Mouse (Mus musculus) spleen, postnatal 14 days (tissue): Measurements from ENCODE around the gene Olfr324.

Experiments used
- DNase-seq, 2 experiments: peaks; one replicate each; pipeline ENCODE4 v3.0.0; 2021 to 2022; ENCODE audit warnings: low spot score in 2 of 2

The Olfr324 gene

GRCm38 (mm10) chr11:58634878-58635277, 40.0 kb downstream of the Olfr324 start:
- DNase-seq, result no peak

DNA sequence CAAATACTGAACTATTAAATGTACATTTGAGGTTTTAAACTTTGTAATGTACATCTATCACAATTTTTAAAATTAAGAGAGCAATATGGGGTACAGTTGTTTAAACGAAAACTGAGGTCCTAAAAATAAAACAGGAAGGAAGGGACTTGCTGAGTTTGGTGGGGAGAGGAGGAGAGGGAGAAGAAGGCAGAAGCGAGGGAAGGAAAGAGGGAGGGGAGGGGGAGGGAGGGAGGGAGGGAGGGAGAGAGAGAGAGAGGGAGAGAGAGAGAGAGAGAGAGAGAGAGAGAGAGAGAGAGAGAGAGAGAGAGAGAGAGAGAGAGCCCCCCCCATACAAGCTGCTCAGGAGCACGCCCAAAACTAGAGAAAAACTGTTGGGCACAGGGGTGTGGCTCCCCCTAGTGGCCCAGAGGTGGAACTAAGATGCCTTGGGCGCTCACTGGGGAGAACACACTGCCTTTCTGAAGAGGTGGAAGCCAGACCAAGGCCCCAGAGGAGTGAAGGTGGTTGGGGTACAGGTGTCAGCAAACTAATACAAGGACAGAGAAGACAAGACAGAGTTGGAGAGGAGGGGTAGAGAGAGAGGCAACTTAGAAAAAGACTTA, 41.6 kb downstream of the Olfr324 start:
- peak; percentile 45 to 61 for DNase-seq

DNA sequence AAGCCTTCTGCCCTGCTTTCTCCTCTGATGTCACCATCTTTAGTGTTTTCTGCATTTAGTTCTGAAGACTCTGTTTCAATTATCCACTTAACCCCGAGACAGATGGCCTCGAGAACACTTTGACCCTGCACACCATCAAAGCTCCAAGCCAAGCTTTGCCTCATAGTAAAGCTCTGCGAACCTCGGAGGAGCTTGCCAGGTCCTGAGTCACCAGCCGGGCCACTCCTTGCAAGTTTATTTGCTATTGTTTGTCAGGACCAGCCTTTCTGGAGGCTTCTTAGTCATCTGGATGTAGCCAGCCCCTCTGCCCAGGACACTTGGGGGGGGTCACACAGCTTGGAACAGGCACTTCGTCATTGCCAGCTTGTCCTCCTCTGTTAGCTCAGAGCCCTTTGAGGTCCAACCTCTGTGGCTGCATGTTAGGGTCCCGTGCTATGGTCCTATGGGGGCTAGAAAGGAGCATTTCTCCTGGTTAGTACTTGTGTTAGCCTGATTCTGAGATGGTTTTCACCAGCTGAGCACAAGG, 43.3 kb downstream of the Olfr324 start:
- DNase-seq, result no peak

DNA sequence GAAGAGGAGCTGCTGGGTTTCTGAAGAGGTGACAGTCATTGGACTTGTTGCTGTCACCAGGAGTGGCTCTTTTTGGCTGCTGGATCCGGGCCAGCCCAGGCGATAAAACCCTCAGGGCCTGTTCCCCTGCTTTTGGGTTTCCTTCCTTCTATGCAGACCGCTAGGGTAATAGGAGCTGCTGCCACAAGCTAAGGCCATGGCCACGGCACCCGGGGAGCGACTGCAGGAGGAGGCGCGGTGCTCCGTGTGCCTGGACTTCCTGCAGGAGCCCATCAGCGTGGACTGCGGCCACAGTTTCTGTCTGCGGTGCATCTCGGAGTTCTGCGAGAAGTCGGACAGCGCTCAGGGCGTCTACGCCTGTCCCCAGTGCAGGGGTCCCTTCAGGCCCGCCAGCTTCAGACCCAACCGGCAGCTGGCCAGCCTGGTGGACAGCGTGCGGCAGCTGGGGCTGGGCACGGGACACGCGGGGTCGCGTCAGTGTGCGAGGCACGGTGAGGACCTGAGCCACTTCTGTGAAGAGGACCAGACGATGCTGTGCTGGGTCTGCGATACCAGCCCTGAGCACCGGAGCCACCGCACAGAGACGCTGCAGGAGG, 45.5 kb downstream of the Olfr324 start, which contains the start of gene Trim58:
Gene Trim58, plus strand, starts transcription at position 194 of the 596 bp plus-strand sequence.
- peak; percentile 62 to 72 for DNase-seq

GRCm38 (mm10) chr11:58641057-58641456, 46.1 kb downstream of the Olfr324 start:
- peak in 1 of 2 experiments; percentile 30 for DNase-seq

DNA sequence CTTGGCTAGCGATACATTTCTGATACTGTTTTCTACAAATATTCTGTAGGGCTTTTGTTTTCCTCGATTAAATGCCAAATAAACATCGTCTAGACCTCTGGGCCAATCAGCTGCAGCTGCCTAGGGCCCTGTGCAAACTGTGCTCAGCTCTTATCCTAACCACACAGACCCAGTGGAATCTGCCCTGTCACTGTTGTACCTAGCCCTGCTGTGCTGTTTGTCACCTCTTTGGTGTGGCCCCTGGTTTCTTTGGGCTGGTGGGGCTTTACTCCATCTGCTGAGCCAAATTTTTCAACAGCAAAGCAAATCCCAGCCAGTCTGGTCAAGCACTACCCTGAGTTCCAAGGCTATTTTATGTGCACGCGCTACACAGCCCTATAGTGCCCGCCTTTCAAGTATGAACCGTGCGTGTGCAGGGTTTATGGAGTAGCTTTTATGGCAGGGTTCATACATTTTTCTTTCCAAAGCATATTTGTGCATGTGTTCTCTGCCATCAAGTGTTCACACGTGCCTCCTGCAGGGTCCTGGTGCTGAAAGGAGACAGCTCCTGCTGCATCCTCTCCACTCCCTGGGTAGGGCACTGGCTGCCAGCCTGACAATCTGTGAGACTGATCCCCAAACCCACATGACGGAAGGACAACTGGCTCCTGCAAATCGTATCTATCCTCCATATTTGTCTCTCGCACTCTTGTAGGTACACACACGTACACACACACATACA, 46.9 kb downstream of the Olfr324 start:
- DNase-seq, result peak; percentile 50 to 68

- peak; percentile 61 to 72 for DNase-seq
Observed at GRCm38 (mm10) chr11:58643350-58643749, 48.4 kb downstream of the Olfr324 start.
